ENCODE assay signal across 10 mouse cellular contexts in genomic region chr3:20334681-20335080, GRCm38 (mm10). TPM values are rescaled to one million over a fixed set of nuclear protein-coding genes. Genes with fewer than 3 reads are reported as not detected.
DNase-seq lines count a peak whose midpoint lies in the region; ATAC-seq and TF ChIP-seq lines count a peak whose summit lies in the region.
"Had no signal": no experiment of that assay in that cellular context is flagged by ENCODE, and none has a peak within 500 bp of the region (broad histone marks: within the 10 kb centered on the region; RNA-seq: fewer than 3 reads in every experiment).

No protein-coding gene starts in this region.

- POLR2A ChIA-PET in Patski (lab: Charles Lee) = no interaction called here

- H3K9ac ChIP-seq in liver, embryonic 14.5 days (replicated peaks) = no peak overlapping the region
- H3K9ac ChIP-seq in liver, embryonic 11.5 days (ENCODE audit: low read depth, low read length) = no peak overlapping the region
- no peak overlapping the region for H3K9ac ChIP-seq in forebrain, embryonic 15.5 days (replicated peaks)
- H3K9ac ChIP-seq: hindbrain, embryonic 15.5 days had no signal

- H3K4me2 ChIP-seq in liver, embryonic 14.5 days (ENCODE audit: low read depth) = no peak overlapping the region
- H3K4me2 ChIP-seq in liver, embryonic 11.5 days = no peak overlapping the region
- H3K4me2 ChIP-seq in forebrain, embryonic 15.5 days (replicated peaks) = no peak overlapping the region
- H3K4me2 ChIP-seq: hindbrain, embryonic 15.5 days had no signal

- H3K27ac ChIP-seq in liver, embryonic 14.5 days = no peak overlapping the region
- H3K27ac ChIP-seq in liver, embryonic 11.5 days (ENCODE audit: low read depth, low read length) = no peak overlapping the region
- no peak overlapping the region for H3K27ac ChIP-seq in forebrain, embryonic 15.5 days (replicated peaks)
- H3K27ac ChIP-seq: hindbrain, embryonic 15.5 days had no signal

- H3K27me3 ChIP-seq in liver, embryonic 14.5 days (ENCODE audit: control insufficient read depth, insufficient read depth, low read length) = no peaks in the 10 kb centered on the region
- no peaks in the 10 kb centered on the region for H3K27me3 ChIP-seq in liver, embryonic 11.5 days (replicated peaks; ENCODE audit: control insufficient read depth, insufficient read depth, low read length)
- H3K27me3 ChIP-seq in Patski = peaks cover 24% of the 10 kb centered on the region
- H3K27me3 ChIP-seq in forebrain, embryonic 15.5 days = no peaks in the 10 kb centered on the region
- H3K27me3 ChIP-seq: hindbrain, embryonic 15.5 days had no signal

- H3K4me3 ChIP-seq in liver, embryonic 14.5 days (ENCODE audit: insufficient read depth in 1 of 2, low read depth in 2 of 2, low read length in 2 of 2) = no peak overlapping the region
- no peak overlapping the region for H3K4me3 ChIP-seq in liver, embryonic 11.5 days (ENCODE audit: low read depth, low read length)
- H3K4me3 ChIP-seq in forebrain, embryonic 15.5 days = no peak overlapping the region
- H3K4me3 ChIP-seq: hindbrain, embryonic 15.5 days had no signal

- CTCF ChIA-PET in Patski (lab: Charles Lee) = interaction anchor here (1.8 kb wide), 1 partner anchor 11 kb away, joined by 5 read pairs; no protein-coding TSS in a partner anchor

- in situ Hi-C loops in Patski (cut with MboI; ENCODE audit: low pct_unique_long_range_greater_than_20kb) = no loop called here

- no peaks in the 10 kb centered on the region for H3K9me3 ChIP-seq in liver, embryonic 14.5 days (ENCODE audit: control insufficient read depth, low read length)
- H3K9me3 ChIP-seq in liver, embryonic 11.5 days (ENCODE audit: control insufficient read depth, low read length) = no peaks in the 10 kb centered on the region
- H3K9me3 ChIP-seq in forebrain, embryonic 15.5 days = no peaks in the 10 kb centered on the region
- H3K9me3 ChIP-seq: hindbrain, embryonic 15.5 days had no signal

- whole genome bisulfite sequencing in liver, embryonic 14.5 days (ENCODE audit: insufficient replicate concordance) = 49% methylated on average over 5 of the region's 5 CpGs
- 53% methylated on average over 5 of the region's 5 CpGs for WGBS in liver, embryonic 11.5 days
- 69% methylated on average over 5 of the region's 5 CpGs for WGBS in forebrain, embryonic 15.5 days

- intact Hi-C loops in gastrocnemius, postnatal 36 days (cut with DNase I) = no loop called here

- TF ChIP-seq CTCF in liver, embryonic 14.5 days (IDR thresholded peaks at IDR 0.05; ENCODE audit: low read depth) = peak; percentile 33; the same call in 1 of the 2 replicates
- peak; percentile 34 for TF ChIP-seq CTCF in Patski (IDR thresholded peaks at IDR 0.05)

- no peak for DNase-seq in liver, embryonic 14.5 days (ENCODE audit: low read depth in 3 of 3, low spot score in 3 of 3)
- no peak for DNase-seq in liver, embryonic 11.5 days (ENCODE audit: low spot score)
- no peak for DNase-seq in Patski (ENCODE audit: low read depth, low spot score)
- peak; percentile 58 for DNase-seq in naive thymus-derived CD4-positive, alpha-beta T cell, adult 2 months (ENCODE audit: low read depth)
- DNase-seq in gastrocnemius, postnatal 36 days = no peak
- no peak for DNase-seq in testis, postnatal 14 days (ENCODE audit: low spot score)

- no peaks in the 10 kb centered on the region for H3K36me3 ChIP-seq in liver, embryonic 14.5 days (replicated peaks; ENCODE audit: control insufficient read depth, insufficient read depth, low read depth)
- H3K36me3 ChIP-seq in liver, embryonic 11.5 days (ENCODE audit: control insufficient read depth, insufficient read depth, low read length) = no peaks in the 10 kb centered on the region
- no peaks in the 10 kb centered on the region for H3K36me3 ChIP-seq in forebrain, embryonic 15.5 days
- H3K36me3 ChIP-seq: hindbrain, embryonic 15.5 days had no signal

- no peaks in the 10 kb centered on the region for H3K4me1 ChIP-seq in liver, embryonic 14.5 days (replicated peaks; ENCODE audit: control insufficient read depth in 2 of 2, insufficient read depth in 2 of 2, low read length in 1 of 2)
- H3K4me1 ChIP-seq in liver, embryonic 11.5 days (replicated peaks; ENCODE audit: control insufficient read depth, insufficient read depth, low read length) = no peaks in the 10 kb centered on the region
- H3K4me1 ChIP-seq in forebrain, embryonic 15.5 days = no peaks in the 10 kb centered on the region
- H3K4me1 ChIP-seq: hindbrain, embryonic 15.5 days had no signal

- ATAC-seq in liver, embryonic 14.5 days (ENCODE audit: insufficient read depth) = no peak
- ATAC-seq in liver, embryonic 11.5 days (replicated peaks; ENCODE audit: low FRiP score) = no peak
- ATAC-seq in Patski = no peak
- peak; percentile 60; the same call in 1 of the 2 replicates for ATAC-seq in common myeloid progenitor, adult 5-6 weeks (replicated peaks; ENCODE audit: low read depth, poor library complexity, severe bottlenecking)
- no peak for ATAC-seq in forebrain, embryonic 15.5 days (replicated peaks)

- no peak for TF ChIP-seq EP300 in liver, embryonic 14.5 days (IDR thresholded peaks at IDR 0.05; ENCODE audit: low read depth)

RNA-seq across cellular contexts. Expression of gene Agtr1b, which starts 32.3 kb away (rescaled TPM):
- polyA plus RNA-seq in liver, embryonic 14.5 days (2012; rRNA removed) = not detected in 2 replicates
- polyA plus RNA-seq in liver, embryonic 14.5 days (2014; fragmentation: Nextera tagmentation; extraction: Ambion mirVana) = not detected in 2 replicates
- 0.12 TPM in 1 of 2 replicates, not detected in the other for polyA plus RNA-seq in liver, embryonic 11.5 days (2014; fragmentation: Nextera tagmentation; extraction: Ambion mirVana)
- not detected for polyA plus RNA-seq in Patski (2021)
- total RNA-seq in common myeloid progenitor, adult 5-6 weeks (2017) = not detected in 2 replicates
- total RNA-seq in gastrocnemius, postnatal 36 days (2021) = not detected
- 0.08 TPM in 1 of 2 replicates, not detected in the other for polyA plus RNA-seq in forebrain, embryonic 15.5 days (2015; fragmentation: Nextera tagmentation; extraction: Ambion mirVana)
- polyA plus RNA-seq: liver, embryonic 16.5 days had no signal

RNA-seq across cellular contexts. Expression of gene Cpb1, which starts 59.1 kb away (rescaled TPM):
- polyA plus RNA-seq in liver, embryonic 14.5 days (2012; rRNA removed) = 0.01 TPM in 2 replicates
- not detected in 2 replicates for polyA plus RNA-seq in liver, embryonic 14.5 days (2014; fragmentation: Nextera tagmentation; extraction: Ambion mirVana)
- not detected in 2 replicates for polyA plus RNA-seq in liver, embryonic 11.5 days (2014; fragmentation: Nextera tagmentation; extraction: Ambion mirVana)
- not detected for polyA plus RNA-seq in Patski (2021)
- not detected in 2 replicates for total RNA-seq in common myeloid progenitor, adult 5-6 weeks (2017)
- not detected for total RNA-seq in gastrocnemius, postnatal 36 days (2021)
- not detected in 2 replicates for polyA plus RNA-seq in forebrain, embryonic 15.5 days (2015; fragmentation: Nextera tagmentation; extraction: Ambion mirVana)
